Comparison of ENCODE assay signal across 8 mouse cellular contexts in genomic region chr4:123305789-123306188, GRCm38 (mm10). TPM values are rescaled to one million over a fixed set of nuclear protein-coding genes. Genes with fewer than 3 reads are reported as not detected.
DNase-seq lines count a peak whose midpoint lies in the region; ATAC-seq and TF ChIP-seq lines count a peak whose summit lies in the region.

No protein-coding gene starts in this region.

- peak; percentile 60 for TF ChIP-seq CTCF in liver, adult 2 months (IDR thresholded peaks at IDR 0.05; ENCODE audit: low read depth, low read length)
- peak; percentile 77 for TF ChIP-seq CTCF in Patski (IDR thresholded peaks at IDR 0.05)

- H3K9me3 ChIP-seq in embryonic facial prominence, embryonic 15.5 days (replicated peaks) = no peaks in the 10 kb centered on the region
- 0 out of 2 replicates have a peak, but pooled peaks cover 4% of the 10 kb centered on the region for H3K9me3 ChIP-seq in intestine, embryonic 14.5 days (ENCODE audit: control insufficient read depth, low read length)
- no peaks in the 10 kb centered on the region for H3K9me3 ChIP-seq in lung, embryonic 15.5 days

- H3K9ac ChIP-seq in liver, adult 2 months (ENCODE audit: low read depth, low read length) = no peak overlapping the region
- H3K9ac ChIP-seq in embryonic facial prominence, embryonic 15.5 days = no peak overlapping the region
- H3K9ac ChIP-seq in intestine, embryonic 14.5 days (ENCODE audit: low read length) = no peak overlapping the region
- H3K9ac ChIP-seq in lung, embryonic 15.5 days = no peak overlapping the region

- no peak overlapping the region for H3K27ac ChIP-seq in liver, adult 2 months (replicated peaks; ENCODE audit: insufficient read depth, low read depth, low read length)
- no peak overlapping the region for H3K27ac ChIP-seq in embryonic facial prominence, embryonic 15.5 days (replicated peaks)
- no peak overlapping the region for H3K27ac ChIP-seq in intestine, embryonic 14.5 days (ENCODE audit: low read depth)
- H3K27ac ChIP-seq in lung, embryonic 15.5 days = no peak overlapping the region

- 48% methylated on average over 3 of the region's 3 CpGs for WGBS in liver, adult 2 months
- 20% methylated on average over 3 of the region's 3 CpGs for WGBS in embryonic facial prominence, embryonic 15.5 days
- WGBS in intestine, embryonic 14.5 days = 34% methylated on average over 3 of the region's 3 CpGs
- WGBS in lung, embryonic 15.5 days = 16% methylated on average over 3 of the region's 3 CpGs

- H3K27me3 ChIP-seq in liver, adult 2 months (ENCODE audit: control insufficient read depth, insufficient read depth, low read length) = no peaks in the 10 kb centered on the region
- H3K27me3 ChIP-seq in Patski = no peaks in the 10 kb centered on the region
- no peaks in the 10 kb centered on the region for H3K27me3 ChIP-seq in embryonic facial prominence, embryonic 15.5 days
- H3K27me3 ChIP-seq in intestine, embryonic 14.5 days (replicated peaks; ENCODE audit: control insufficient read depth, insufficient read depth, low read length) = no peaks in the 10 kb centered on the region
- no peaks in the 10 kb centered on the region for H3K27me3 ChIP-seq in lung, embryonic 15.5 days

- no peak overlapping the region for H3K4me3 ChIP-seq in liver, adult 2 months (ENCODE audit: insufficient read depth, low read depth, low read length)
- H3K4me3 ChIP-seq in embryonic facial prominence, embryonic 15.5 days (replicated peaks) = no peak overlapping the region
- no peak overlapping the region for H3K4me3 ChIP-seq in intestine, embryonic 14.5 days (ENCODE audit: low read depth, low read length)
- no peak overlapping the region for H3K4me3 ChIP-seq in lung, embryonic 15.5 days

- DNase-seq in liver, adult 2 months (ENCODE audit: extremely low read depth, low read depth, low spot score) = peak; percentile 54
- DNase-seq in liver = no peak
- DNase-seq in Patski (ENCODE audit: low read depth, low spot score) = no peak
- peak; percentile 71 for DNase-seq in intestine, embryonic 14.5 days (ENCODE audit: low spot score)
- peak; percentile 60 for DNase-seq in skeletal muscle tissue, adult 2 months (ENCODE audit: low read depth, low spot score)
- DNase-seq in gastrocnemius, postnatal 36 days = no peak

- H3K79me2 ChIP-seq in liver, adult 2 months (ENCODE audit: control insufficient read depth, insufficient read depth, low read length) = no peaks in the 10 kb centered on the region

- TF ChIP-seq POLR2A in liver, adult 2 months (IDR thresholded peaks at IDR 0.05; ENCODE audit: extremely low read depth, insufficient read depth, low read length) = no peak

- in situ Hi-C loops in Patski (cut with MboI; ENCODE audit: low pct_unique_long_range_greater_than_20kb) = loop anchor here (10.0 kb wide), 1 partner anchor 369 kb away; no protein-coding TSS in a partner anchor

- H3K4me2 ChIP-seq in embryonic facial prominence, embryonic 15.5 days (replicated peaks) = no peak overlapping the region
- H3K4me2 ChIP-seq in intestine, embryonic 14.5 days (ENCODE audit: low read length) = no peak overlapping the region
- H3K4me2 ChIP-seq in lung, embryonic 15.5 days = no peak overlapping the region

- CTCF ChIA-PET in Patski (lab: Charles Lee) = interaction anchor here (0.6 to 2.0 kb wide), 11 partner anchors 9 to 228 kb away, joined by 3 to 8 read pairs (median 4); no protein-coding TSS in a partner anchor

- no peaks in the 10 kb centered on the region for H3K4me1 ChIP-seq in liver, adult 2 months (ENCODE audit: control insufficient read depth, insufficient read depth, low read length)
- H3K4me1 ChIP-seq in embryonic facial prominence, embryonic 15.5 days = no peaks in the 10 kb centered on the region
- H3K4me1 ChIP-seq in intestine, embryonic 14.5 days (replicated peaks; ENCODE audit: control insufficient read depth, insufficient read depth, low read length) = no peaks in the 10 kb centered on the region
- H3K4me1 ChIP-seq in lung, embryonic 15.5 days = peaks cover 4% of the 10 kb centered on the region; the same call in 1 of the 2 replicates

- intact Hi-C loops in gastrocnemius, postnatal 36 days (cut with DNase I) = loop anchor here (5.0 to 10.0 kb wide), 3 partner anchors 57 to 219 kb away; no protein-coding TSS in a partner anchor

- ATAC-seq in Patski = peak; percentile 60
- ATAC-seq in embryonic facial prominence, embryonic 15.5 days (ENCODE audit: insufficient number of reproducible peaks, low FRiP score, low TSS enrichment, low read depth) = peak; percentile 31; the same call in 1 of the 2 replicates
- peak; percentile 48; the same call in 1 of the 2 replicates for ATAC-seq in intestine, embryonic 14.5 days (replicated peaks; ENCODE audit: low FRiP score, low TSS enrichment, low read depth)
- peak; percentile 56; the same call in 1 of the 2 replicates for ATAC-seq in lung, embryonic 15.5 days (ENCODE audit: borderline replicate concordance, extremely low read depth, low FRiP score, low TSS enrichment)

- POLR2A ChIA-PET in Patski (lab: Charles Lee) = no interaction called here

- H3K36me3 ChIP-seq in liver, adult 2 months (ENCODE audit: control insufficient read depth, insufficient read depth, low read length) = peaks cover 4% of the 10 kb centered on the region
- H3K36me3 ChIP-seq in embryonic facial prominence, embryonic 15.5 days = peaks cover 32% of the 10 kb centered on the region
- peaks cover 29% of the 10 kb centered on the region for H3K36me3 ChIP-seq in intestine, embryonic 14.5 days (ENCODE audit: control insufficient read depth, insufficient read depth, low read length)
- peaks cover 23% of the 10 kb centered on the region for H3K36me3 ChIP-seq in lung, embryonic 15.5 days

RNA-seq across cellular contexts. Expression of gene Oxct2a, which starts 17.6 kb away (rescaled TPM):
- total RNA-seq in liver, adult 2 months (2014; rRNA removed) = not detected in 2 replicates
- polyA plus RNA-seq in liver, adult 2 months (2012; rRNA removed) = not detected in 2 replicates
- not detected for polyA plus RNA-seq in Patski (2021)
- polyA plus RNA-seq in embryonic facial prominence, embryonic 15.5 days (2015; fragmentation: Nextera tagmentation; extraction: Ambion mirVana) = 0.14 and 0.21 TPM in 2 replicates
- not detected in 2 replicates for polyA plus RNA-seq in intestine, embryonic 14.5 days (2014; fragmentation: Nextera tagmentation; extraction: Ambion mirVana)
- not detected in 2 replicates for polyA plus RNA-seq in lung, embryonic 15.5 days (2015; fragmentation: Nextera tagmentation; extraction: Ambion mirVana)
- under 1 TPM; 0.15 to 0.23 TPM for total RNA-seq in gastrocnemius, postnatal 36 days (2021)

RNA-seq across cellular contexts. Expression of gene Bmp8a, which starts 37.3 kb away (rescaled TPM):
- total RNA-seq in liver, adult 2 months (2014; rRNA removed) = not detected in 2 replicates
- not detected in 2 replicates for polyA plus RNA-seq in liver, adult 2 months (2012; rRNA removed)
- polyA plus RNA-seq in Patski (2021) = not detected
- 5.8 and 5.9 TPM in 2 replicates for polyA plus RNA-seq in embryonic facial prominence, embryonic 15.5 days (2015; fragmentation: Nextera tagmentation; extraction: Ambion mirVana)
- 0.12 and 0.19 TPM in 2 replicates for polyA plus RNA-seq in intestine, embryonic 14.5 days (2014; fragmentation: Nextera tagmentation; extraction: Ambion mirVana)
- polyA plus RNA-seq in lung, embryonic 15.5 days (2015; fragmentation: Nextera tagmentation; extraction: Ambion mirVana) = 0.33 and 0.46 TPM in 2 replicates
- 1 to 10 TPM in 1 of 2 experiments, under 1 TPM in 1; 0.38 to 1.6 TPM for total RNA-seq in gastrocnemius, postnatal 36 days (2021)

RNA-seq across cellular contexts. Expression of gene Pabpc4, which starts 43.6 kb away (rescaled TPM):
- total RNA-seq in liver, adult 2 months (2014; rRNA removed) = 25.3 and 41.9 TPM in 2 replicates
- polyA plus RNA-seq in liver, adult 2 months (2012; rRNA removed) = 40.8 and 54.4 TPM in 2 replicates
- polyA plus RNA-seq in Patski (2021) = 59.9 TPM
- 37.5 and 45.0 TPM in 2 replicates for polyA plus RNA-seq in embryonic facial prominence, embryonic 15.5 days (2015; fragmentation: Nextera tagmentation; extraction: Ambion mirVana)
- polyA plus RNA-seq in intestine, embryonic 14.5 days (2014; fragmentation: Nextera tagmentation; extraction: Ambion mirVana) = 72.1 and 72.2 TPM in 2 replicates
- 32.8 and 37.2 TPM in 2 replicates for polyA plus RNA-seq in lung, embryonic 15.5 days (2015; fragmentation: Nextera tagmentation; extraction: Ambion mirVana)
- total RNA-seq in gastrocnemius, postnatal 36 days (2021) = 100 to 1,000 TPM; 294 to 317 TPM

Comparison
In these comparisons a context has a peak if more than half of its experiments do, and no peak if none do; other contexts are left out.
1. DNase-seq: peak in liver, adult 2 months (single experiment), intestine, embryonic 14.5 days (single experiment) and skeletal muscle tissue, adult 2 months (single experiment); none in liver (single experiment), Patski (single experiment) and gastrocnemius, postnatal 36 days (0 of 2).
2. Peak in every context shown above with its lines, with median percentiles within 50 percentile points of each other: ATAC-seq.